Mouse (Mus musculus): Measurements from ENCODE around the gene Rps6.

DNA sequence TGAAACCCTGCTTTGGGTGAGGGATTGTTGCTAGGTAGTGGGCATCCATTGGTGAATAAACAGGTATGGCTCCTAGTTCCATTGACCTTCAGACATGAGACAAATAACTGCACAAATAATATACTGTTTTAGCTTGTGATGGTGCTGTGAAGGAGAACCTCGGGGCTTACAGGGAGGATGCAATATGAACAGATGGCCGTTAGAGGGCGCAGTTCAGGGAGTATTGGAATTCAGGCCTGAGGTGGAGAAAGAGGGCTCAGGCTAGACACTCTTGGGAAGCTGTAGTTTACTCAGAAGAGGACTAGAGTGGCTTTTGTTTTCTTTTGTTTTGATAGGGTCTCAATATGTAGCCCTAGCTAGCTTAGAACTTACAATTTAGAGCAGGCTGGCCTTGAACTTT lies 47.8 kb upstream of the Rps6 start:
- TF ChIP-seq GATA1 (IDR thresholded peaks at IDR 0.05; ENCODE audit: borderline replicate concordance, low read length) (no peak), FLI1 (IDR thresholded peaks at IDR 0.05; ENCODE audit: low read length) (no peak)
